Mouse (Mus musculus) hindbrain, embryonic 12.5 days (tissue): ENCODE data around the gene Bco2. TPM values are rescaled to one million over a fixed set of nuclear protein-coding genes. Genes with fewer than 3 reads are reported as not detected.
A peak's percentile ranks its signal among the peaks of the same experiment; 100 is the strongest.

Source experiments
- ATAC-seq: fragments of 200-750 bp; cut with Nextera tagmentation; 2 replicates; pipeline ENCODE4 v1.8.0; 2017; ENCODE audit warnings: moderate TSS enrichment; ENCODE audit not compliant: low FRiP score
- H3K27ac ChIP-seq: fragments of 300-500 bp; sonication (generic); 2 replicates; pipeline ENCODE4 v1.5.1; 2016; ENCODE audit warnings: mild to moderate bottlenecking
- H3K27me3 ChIP-seq: fragments of 300-500 bp; sonication (generic); 2 replicates; pipeline ENCODE4 v1.6.1; 2016; ENCODE audit warnings: mild to moderate bottlenecking
- H3K36me3 ChIP-seq: fragments of 300-500 bp; sonication (generic); 2 replicates; pipeline ENCODE4 v1.6.1; 2016; ENCODE audit warnings: mild to moderate bottlenecking
- H3K4me1 ChIP-seq: fragments of 300-500 bp; sonication (generic); 2 replicates; pipeline ENCODE4 v1.6.1; 2016
- H3K4me2 ChIP-seq: fragments of 300-500 bp; sonication (generic); replicated peaks from 2 replicates; pipeline ENCODE4 v1.6.1; 2016; ENCODE audit warnings: mild to moderate bottlenecking
- H3K4me3 ChIP-seq: fragments of 300-500 bp; sonication (generic); 2 replicates; pipeline ENCODE4 v1.5.1; 2016; ENCODE audit warnings: mild to moderate bottlenecking
- H3K9ac ChIP-seq: fragments of 300-500 bp; sonication (generic); 2 replicates; pipeline ENCODE4 v1.6.1; 2016; ENCODE audit warnings: mild to moderate bottlenecking, moderate library complexity
- H3K9me3 ChIP-seq: fragments of 300-500 bp; sonication (generic); replicated peaks from 2 replicates; pipeline ENCODE4 v1.6.1; 2016; ENCODE audit warnings: mild to moderate bottlenecking
- WGBS: fragments of 180-500 bp; shearing (Covaris S2); methylation state at CpG from one replicate; pipeline ENCODE4 v1.1.7; 2016; 5-methylcytosine and 5-hydroxymethylcytosine counted together
- polyA plus RNA-seq: library from polyadenylated mRNA; unstranded; fragments of >200 nt; fragmentation: Nextera tagmentation; extraction: Ambion mirVana; gene quantifications from 2 replicates; pipeline ENCODE4 v1.2.1, GENCODE M21; 2016

Bco2 gene
- polyA plus RNA-seq, 1 experiment from 2014 or later: 0.28 TPM

DNA sequence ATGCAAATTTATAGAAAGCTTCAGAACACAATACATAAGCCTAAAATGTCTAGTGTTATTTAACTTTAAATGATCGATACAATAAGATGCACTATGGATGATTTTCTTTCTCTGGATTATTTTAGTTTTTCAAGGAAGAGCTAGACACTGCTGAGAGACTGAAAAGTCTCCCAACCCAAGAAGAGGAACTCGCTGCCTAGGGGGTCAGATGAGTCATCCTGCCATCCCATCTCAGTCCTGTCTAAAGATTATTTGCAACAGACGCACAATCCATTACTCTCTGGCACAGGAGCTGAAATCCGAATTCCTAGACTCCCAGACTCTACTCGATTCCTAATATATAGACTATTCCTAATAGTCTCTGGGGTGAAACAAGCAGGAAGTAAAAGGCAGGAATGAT lies 2.8 kb downstream of the Bco2 start:
- H3K4me2 ChIP-seq: no peak overlapping the region
- H3K27ac ChIP-seq: no peak overlapping the region
- 85% methylated on average over 5 of the region's 5 CpGs for WGBS
- no peaks in the 10 kb centered on the region for H3K36me3 ChIP-seq
- no peak for ATAC-seq
- no peak overlapping the region for H3K9ac ChIP-seq
- no peaks in the 10 kb centered on the region for H3K27me3 ChIP-seq
- H3K9me3 ChIP-seq: no peaks in the 10 kb centered on the region
- no peak overlapping the region for H3K4me3 ChIP-seq
- H3K4me1 ChIP-seq: peaks cover 7% of the 10 kb centered on the region; the same call in 1 of the 2 replicates

DNA sequence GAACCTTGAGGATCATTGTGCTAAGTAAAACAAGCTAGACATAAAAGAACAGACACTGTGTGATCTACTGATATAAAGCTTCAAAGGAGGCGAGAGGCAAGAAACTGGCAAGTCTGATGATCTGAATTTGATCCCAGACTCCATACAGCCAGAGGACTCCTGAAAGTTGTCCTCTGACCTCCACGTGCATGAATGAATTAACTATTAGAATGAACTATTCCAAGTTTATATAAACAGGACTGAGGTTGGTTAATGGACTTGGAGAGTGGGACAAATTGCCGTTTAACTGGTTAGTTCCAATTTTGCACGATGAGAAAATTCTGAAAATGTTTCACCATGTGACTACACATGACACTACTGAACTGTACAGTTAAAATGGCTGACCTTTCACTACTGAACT lies 6.0 kb downstream of the Bco2 start:
- ATAC-seq: no peak
- Histone ChIP-seq H3K36me3 (no peaks in the 10 kb centered on the region), H3K4me1 (no peaks in the 10 kb centered on the region), H3K9ac (no peak overlapping the region), H3K9me3 (no peaks in the 10 kb centered on the region), H3K4me3 (no peak overlapping the region), H3K4me2 (no peak overlapping the region), H3K27ac (no peak overlapping the region), H3K27me3 (no peaks in the 10 kb centered on the region)
- 83% methylated on average over 4 of the region's 4 CpGs for WGBS

DNA sequence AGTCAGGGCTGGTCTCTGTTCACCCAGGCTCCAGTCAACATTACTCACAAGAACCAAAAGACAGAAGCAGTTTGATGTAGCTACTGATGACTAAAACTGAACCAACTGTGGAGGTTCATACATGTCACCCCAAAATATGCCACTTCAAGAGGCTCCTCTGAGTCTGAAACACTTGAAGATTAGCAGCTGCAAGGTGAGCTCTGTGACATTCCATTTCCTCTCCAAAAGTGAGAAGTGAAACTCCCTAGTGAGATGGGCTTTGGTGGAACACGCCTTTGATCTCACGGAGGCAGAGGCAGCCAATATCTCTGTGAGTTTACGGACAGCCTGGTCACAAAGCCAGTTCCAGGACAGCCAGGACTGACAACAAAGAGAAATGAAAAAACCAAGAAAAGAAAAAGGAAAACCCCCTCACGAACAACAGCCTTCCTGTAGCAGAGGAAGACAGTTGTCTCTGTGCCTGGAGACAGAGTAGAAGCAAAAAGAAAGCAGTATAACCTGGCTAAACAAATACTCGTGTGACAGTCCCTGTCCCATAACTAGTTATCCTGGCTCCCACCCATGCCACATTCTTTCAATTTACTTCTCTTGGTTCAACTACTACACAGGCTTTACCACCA lies 7.0 kb downstream of the Bco2 start:
- no peaks in the 10 kb centered on the region for H3K9me3 ChIP-seq
- no peaks in the 10 kb centered on the region for H3K36me3 ChIP-seq
- H3K27ac ChIP-seq: no peak overlapping the region
- no peaks in the 10 kb centered on the region for H3K27me3 ChIP-seq
- WGBS: 63% methylated on average over 5 of the region's 5 CpGs
- no peak overlapping the region for H3K4me2 ChIP-seq
- ATAC-seq: no peak
- H3K4me1 ChIP-seq: no peaks in the 10 kb centered on the region
- no peak overlapping the region for H3K4me3 ChIP-seq
- H3K9ac ChIP-seq: no peak overlapping the region

DNA sequence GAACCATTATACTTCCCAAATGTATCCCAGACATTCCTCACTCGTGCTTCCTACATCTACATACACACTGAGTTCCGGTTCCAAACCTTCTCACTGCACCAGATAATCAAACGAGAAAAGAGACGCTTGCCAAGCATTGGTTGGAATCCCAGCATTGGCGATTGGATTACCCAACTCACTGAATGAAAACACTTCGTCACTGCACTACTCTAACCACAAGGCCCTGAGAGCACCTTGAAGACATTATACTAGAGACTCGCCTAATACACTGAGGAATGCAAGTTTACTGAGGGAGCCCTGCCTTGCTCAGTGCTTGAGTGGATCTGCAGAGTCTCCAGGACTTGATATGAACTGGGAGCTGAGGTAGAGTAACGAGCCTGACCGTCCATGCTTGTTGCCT lies 12.6 kb downstream of the Bco2 start:
- H3K27ac ChIP-seq: no peak overlapping the region
- no peak overlapping the region for H3K9ac ChIP-seq
- no peak for ATAC-seq
- H3K27me3 ChIP-seq: no peaks in the 10 kb centered on the region
- no peaks in the 10 kb centered on the region for H3K36me3 ChIP-seq
- H3K4me2 ChIP-seq: no peak overlapping the region
- 80% methylated on average over 9 of the region's 9 CpGs for WGBS
- H3K4me3 ChIP-seq: no peak overlapping the region
- H3K9me3 ChIP-seq: no peaks in the 10 kb centered on the region
- no peaks in the 10 kb centered on the region for H3K4me1 ChIP-seq

DNA sequence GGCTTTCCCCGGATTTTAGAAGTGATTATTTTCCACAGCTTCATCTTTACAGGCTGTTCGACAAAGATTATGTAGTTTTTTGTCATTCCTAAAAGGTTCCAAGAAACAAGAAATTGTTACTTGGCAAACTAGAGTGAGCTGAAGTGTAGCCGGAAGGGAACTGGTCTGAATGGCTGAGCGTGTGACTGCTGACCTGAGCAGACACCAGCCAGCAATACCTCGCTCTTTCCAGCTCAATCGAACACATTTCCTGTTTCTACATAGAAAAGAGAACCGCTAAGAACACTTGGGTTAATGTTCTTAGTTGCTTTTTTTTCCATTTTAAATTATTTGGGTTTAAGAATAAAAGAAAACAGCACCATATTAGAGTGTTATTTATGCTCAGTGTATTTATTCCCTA lies 14.8 kb downstream of the Bco2 start:
- H3K36me3 ChIP-seq: no peaks in the 10 kb centered on the region
- no peak for ATAC-seq
- 80% methylated on average over 7 of the region's 7 CpGs for WGBS
- no peaks in the 10 kb centered on the region for H3K9me3 ChIP-seq
- no peak overlapping the region for H3K27ac ChIP-seq
- no peak overlapping the region for H3K9ac ChIP-seq
- H3K27me3 ChIP-seq: no peaks in the 10 kb centered on the region
- H3K4me3 ChIP-seq: no peak overlapping the region
- no peaks in the 10 kb centered on the region for H3K4me1 ChIP-seq
- no peak overlapping the region for H3K4me2 ChIP-seq

DNA sequence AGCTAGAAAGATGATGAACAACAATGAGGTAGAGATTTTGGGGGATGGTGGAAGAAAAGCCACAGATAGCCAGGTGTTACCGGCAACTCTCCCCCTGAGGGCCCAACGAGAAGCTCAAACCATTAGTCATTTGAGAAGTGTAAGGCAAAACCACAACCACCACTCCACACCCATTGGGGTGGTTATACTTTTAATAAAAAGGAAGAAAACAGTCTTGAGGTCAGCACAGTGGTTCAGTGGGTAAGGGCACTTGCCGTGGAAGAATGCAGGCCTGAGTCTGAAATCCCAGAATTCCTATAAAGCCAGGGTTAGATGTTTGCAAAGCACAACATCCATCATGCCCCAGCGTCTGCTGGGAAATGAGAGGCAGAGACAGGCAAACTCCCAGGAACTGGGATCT lies 17.7 kb downstream of the Bco2 start:
- WGBS: 72% methylated on average over 4 of the region's 4 CpGs
- H3K4me2 ChIP-seq: no peak overlapping the region
- no peak overlapping the region for H3K9ac ChIP-seq
- H3K36me3 ChIP-seq: no peaks in the 10 kb centered on the region
- no peaks in the 10 kb centered on the region for H3K27me3 ChIP-seq
- ATAC-seq: no peak
- no peaks in the 10 kb centered on the region for H3K9me3 ChIP-seq
- H3K4me1 ChIP-seq: no peaks in the 10 kb centered on the region
- H3K4me3 ChIP-seq: no peak overlapping the region
- no peak overlapping the region for H3K27ac ChIP-seq

DNA sequence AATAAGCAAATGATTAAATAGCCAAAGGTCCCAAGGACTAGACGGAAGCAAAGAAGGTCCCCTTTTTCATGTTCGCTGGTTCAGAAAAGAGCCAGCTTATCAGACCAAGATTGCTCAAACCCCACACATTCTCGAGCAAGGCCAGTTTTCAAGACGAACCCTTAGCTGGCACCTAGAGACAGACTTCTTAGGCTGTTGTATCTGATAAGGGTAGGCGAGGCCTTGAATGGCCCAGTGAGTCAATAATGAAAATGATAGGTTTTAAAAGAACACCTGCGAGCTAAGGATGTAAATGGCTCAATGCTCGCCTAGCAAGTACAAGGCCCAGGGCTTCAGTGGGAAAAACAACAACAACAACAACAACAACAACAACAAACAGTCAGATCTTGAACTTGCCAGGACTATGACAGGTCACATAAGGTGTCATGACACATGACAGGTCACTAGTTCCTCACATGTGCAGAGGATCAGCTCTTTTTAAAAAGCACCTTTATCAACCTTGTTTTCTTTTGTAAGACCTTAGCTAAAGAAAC lies 18.3 kb downstream of the Bco2 start:
- Histone ChIP-seq H3K4me3 (no peak overlapping the region), H3K4me2 (no peak overlapping the region), H3K9ac (no peak overlapping the region), H3K27ac (no peak overlapping the region), H3K9me3 (no peaks in the 10 kb centered on the region), H3K4me1 (no peaks in the 10 kb centered on the region), H3K27me3 (no peaks in the 10 kb centered on the region), H3K36me3 (no peaks in the 10 kb centered on the region)
- ATAC-seq: no peak
- WGBS: 80% methylated on average over 7 of the region's 7 CpGs

DNA sequence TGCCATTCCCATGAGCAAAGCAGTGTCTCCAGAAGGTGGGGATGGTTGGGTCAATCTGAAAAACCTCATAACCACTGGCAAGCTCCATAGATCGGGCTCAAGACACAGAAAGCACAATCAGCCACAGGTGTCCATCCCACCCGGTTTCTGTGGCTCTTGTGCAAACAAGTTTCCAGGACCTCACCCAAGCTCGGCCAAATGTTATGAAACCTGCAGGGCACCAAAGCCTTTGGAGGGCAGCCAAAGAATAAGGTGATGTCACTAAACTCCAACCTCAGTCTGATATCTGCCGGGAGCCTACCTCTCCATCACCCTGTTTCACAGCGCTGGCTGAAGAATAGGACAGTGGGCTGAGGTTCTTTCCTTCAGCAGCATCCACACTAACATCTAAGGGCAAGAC lies 19.1 kb downstream of the Bco2 start:
- ATAC-seq: no peak

DNA sequence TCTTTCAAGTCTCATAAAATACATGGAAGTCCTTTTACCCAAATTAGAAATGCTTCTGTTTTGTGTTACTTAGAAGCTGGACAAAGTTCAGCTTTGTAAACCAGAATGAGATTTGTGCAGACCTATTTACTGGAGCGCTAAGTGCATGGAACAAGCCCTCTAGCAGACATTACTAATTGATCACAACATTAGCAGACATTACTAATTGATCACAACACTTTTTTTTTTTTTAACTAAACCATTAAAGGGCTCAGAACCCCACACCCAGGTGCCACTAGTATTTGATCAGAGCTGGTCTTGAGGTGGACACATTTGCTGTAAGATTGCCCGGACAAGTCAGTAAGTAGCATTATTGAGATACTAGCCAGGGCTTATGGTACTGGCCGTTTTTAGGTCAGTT lies 21.2 kb downstream of the Bco2 start:
- no peak for ATAC-seq
- H3K27ac ChIP-seq: no peak overlapping the region
- 83% methylated on average over 3 of the region's 3 CpGs for WGBS

More for the DNA sequence above, 19.1 kb downstream of the Bco2 start:
- Histone ChIP-seq H3K4me3 (no peak overlapping the region), H3K36me3 (no peaks in the 10 kb centered on the region), H3K4me1 (no peaks in the 10 kb centered on the region), H3K4me2 (no peak overlapping the region), H3K27me3 (no peaks in the 10 kb centered on the region), H3K9me3 (no peaks in the 10 kb centered on the region), H3K27ac (no peak overlapping the region), H3K9ac (no peak overlapping the region)
- 85% methylated on average over 5 of the region's 5 CpGs for WGBS

DNA sequence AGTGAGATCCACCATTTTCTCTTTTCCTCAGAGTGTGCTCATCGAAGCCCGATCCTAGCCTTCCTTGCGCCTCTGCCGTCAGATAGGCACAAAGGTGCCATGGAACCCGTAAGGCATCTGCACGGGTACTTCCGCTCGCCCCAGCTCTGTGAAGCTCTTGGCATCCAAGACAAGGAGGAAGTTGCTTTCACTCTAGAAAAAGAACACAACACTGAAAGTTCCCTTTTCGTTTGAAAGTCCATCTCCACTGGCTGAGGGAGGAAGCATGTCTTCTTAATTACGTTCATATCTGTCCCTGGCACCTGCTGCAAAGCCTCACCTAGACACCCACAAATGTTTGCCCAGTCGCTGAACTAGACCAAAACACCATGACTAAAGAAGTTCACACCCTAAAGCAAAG lies 21.7 kb downstream of the Bco2 start:
- Histone ChIP-seq H3K4me3 (no peak overlapping the region), H3K9me3 (no peaks in the 10 kb centered on the region), H3K9ac (no peak overlapping the region), H3K36me3 (no peaks in the 10 kb centered on the region), H3K27ac (no peak overlapping the region), H3K4me1 (no peaks in the 10 kb centered on the region), H3K27me3 (no peaks in the 10 kb centered on the region), H3K4me2 (no peak overlapping the region)
- no peak for ATAC-seq
- WGBS: 87% methylated on average over 11 of the region's 11 CpGs

More for the DNA sequence above, 21.2 kb downstream of the Bco2 start:
- Histone ChIP-seq H3K4me3 (no peak overlapping the region), H3K36me3 (no peaks in the 10 kb centered on the region), H3K27me3 (no peaks in the 10 kb centered on the region), H3K9ac (no peak overlapping the region), H3K4me1 (no peaks in the 10 kb centered on the region), H3K9me3 (no peaks in the 10 kb centered on the region), H3K4me2 (no peak overlapping the region)

DNA sequence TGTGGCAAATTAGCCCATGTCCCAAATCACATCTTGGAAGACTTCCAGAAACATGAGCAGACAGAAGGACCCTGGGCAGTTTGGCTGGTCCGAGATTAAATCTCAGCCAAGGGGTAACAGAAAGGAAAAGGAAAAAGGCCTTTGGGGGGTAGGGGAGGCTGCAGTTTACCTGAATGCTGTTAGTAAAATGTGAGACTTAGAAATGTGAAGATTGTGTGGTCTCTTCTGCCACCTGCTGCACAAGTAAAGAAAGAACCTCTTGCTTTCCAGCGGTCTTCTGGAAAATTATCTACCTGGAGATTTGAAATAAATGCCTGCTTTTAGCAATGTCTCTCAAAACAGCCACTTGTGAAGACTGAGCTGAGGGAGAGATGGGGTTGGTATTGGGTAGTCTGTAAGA lies 24.1 kb downstream of the Bco2 start:
- Histone ChIP-seq H3K36me3 (no peaks in the 10 kb centered on the region), H3K27ac (no peak overlapping the region), H3K9ac (no peak overlapping the region), H3K4me1 (peaks cover 11% of the 10 kb centered on the region), H3K27me3 (no peaks in the 10 kb centered on the region), H3K9me3 (no peaks in the 10 kb centered on the region), H3K4me2 (no peak overlapping the region), H3K4me3 (no peak overlapping the region)
- WGBS: 45% methylated on average over 2 of the region's 2 CpGs
- ATAC-seq: no peak

DNA sequence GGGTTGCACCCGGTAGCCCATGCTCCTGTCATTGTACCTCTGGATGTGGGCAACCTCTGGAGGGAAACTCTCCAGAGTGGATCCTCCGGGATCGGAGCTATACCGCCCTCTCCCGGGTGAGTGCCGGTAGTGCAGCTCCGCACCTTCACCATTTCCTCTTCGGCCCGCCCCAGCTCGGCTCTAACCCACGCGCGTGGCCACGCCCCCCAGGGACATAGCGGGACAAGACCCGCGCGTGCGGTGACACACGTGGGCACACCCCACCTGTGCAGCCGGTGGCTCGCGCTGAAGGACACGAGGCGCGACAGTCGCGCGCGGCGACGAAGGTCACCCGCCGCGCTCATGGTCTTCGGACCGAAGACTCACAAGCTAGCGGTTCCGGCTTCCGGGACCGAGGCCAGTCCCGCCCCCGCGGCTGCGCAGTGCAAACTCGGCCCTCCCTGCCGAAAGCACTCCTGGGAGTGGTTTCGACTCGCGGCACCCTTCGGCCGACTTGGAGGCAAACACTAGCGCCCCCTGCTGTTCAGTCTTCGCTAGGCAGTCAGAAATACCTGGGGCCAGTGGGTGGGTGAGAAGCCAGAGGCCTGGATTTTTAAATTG lies 26.6 kb downstream of the Bco2 start, which contains the start of gene Pts:
TSS of gene Pts (minus strand) at position 432 of the 600 bp plus-strand sequence.
- Histone ChIP-seq H3K4me2 (peak within 1 kb of the TSS; percentile 59), H3K4me3 (peak within 1 kb of the TSS; percentile 78), H3K27me3 (no peaks in the 10 kb centered on the region), H3K27ac (peak within 1 kb of the TSS; percentile 78; the same call in 1 of the 2 replicates), H3K9ac (peak within 1 kb of the TSS; percentile 72), H3K4me1 (peaks cover 11% of the 10 kb centered on the region), H3K9me3 (no peaks in the 10 kb centered on the region), H3K36me3 (no peaks in the 10 kb centered on the region; the same call in 1 of the 2 replicates)
- ATAC-seq: peak; percentile 99
- WGBS: 1% methylated on average over 54 of the region's 54 CpGs

DNA sequence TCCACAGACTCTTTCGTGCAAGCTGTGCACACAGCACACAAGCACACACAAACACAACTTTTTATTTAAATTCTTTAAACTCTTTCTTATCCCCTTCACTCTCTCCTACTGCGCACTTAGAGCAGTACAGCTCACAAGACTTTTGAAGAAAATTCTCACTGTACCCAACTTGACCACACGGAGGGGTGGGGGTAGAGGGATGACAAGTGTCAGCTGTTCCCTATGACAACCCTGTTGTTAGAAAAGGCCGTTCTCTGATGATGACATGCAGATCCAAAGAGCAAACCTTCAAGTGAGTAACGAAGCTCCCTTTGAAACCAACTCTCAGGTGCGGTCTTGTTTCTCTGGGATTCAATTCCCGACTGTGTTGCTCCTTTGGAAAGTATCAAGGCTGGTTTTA lies 27.1 kb downstream of the Bco2 start:
- H3K4me3 ChIP-seq: peak overlapping the region; percentile 78
- no peaks in the 10 kb centered on the region for H3K27me3 ChIP-seq
- peaks cover 11% of the 10 kb centered on the region for H3K4me1 ChIP-seq
- peak overlapping the region; percentile 72 for H3K9ac ChIP-seq
- peak; percentile 20 for ATAC-seq
- no peaks in the 10 kb centered on the region; the same call in 1 of the 2 replicates for H3K36me3 ChIP-seq
- H3K9me3 ChIP-seq: no peaks in the 10 kb centered on the region
- WGBS: 45% methylated on average over 7 of the region's 7 CpGs
- no peak overlapping the region for H3K27ac ChIP-seq
- H3K4me2 ChIP-seq: peak overlapping the region; percentile 59
